Mouse (Mus musculus): ENCODE results near the gene Abca4. TPM values are rescaled to one million over a fixed set of nuclear protein-coding genes. Genes with fewer than 3 reads are reported as not detected.

Abca4 gene
- polyA plus RNA-seq, 1 experiment from 2014 or later: 2.3 TPM

GRCm38 (mm10) chr3:122064556-122065410 is 20.5 kb downstream of the Abca4 start:
- ATAC-seq: peak; percentile 82
- WGBS: 41% methylated on average over 13 of the region's 13 CpGs
- H3K27ac ChIP-seq (ENCODE audit: low read length): 0 out of 2 replicates have a peak overlapping the region, but pooled peaks have one; percentile 17

GRCm38 (mm10) chr3:122071769-122072168 is 27.5 kb downstream of the Abca4 start:
- H3K9me3 ChIP-seq (ENCODE audit: low read length): no peaks in the 10 kb centered on the region
- H3K9ac ChIP-seq (replicated peaks; ENCODE audit: low read depth): no peak overlapping the region
- no peak overlapping the region for H3K27ac ChIP-seq (ENCODE audit: low read length)
- no peaks in the 10 kb centered on the region for H3K27me3 ChIP-seq (replicated peaks; ENCODE audit: insufficient read depth, low read length)
- no peaks in the 10 kb centered on the region for H3K36me3 ChIP-seq (ENCODE audit: insufficient read depth, low read length)
- 79% methylated on average over 10 of the region's 10 CpGs for WGBS
- H3K4me1 ChIP-seq (ENCODE audit: insufficient read depth, low read depth, low read length): peaks cover 19% of the 10 kb centered on the region
- no peak overlapping the region for H3K4me2 ChIP-seq (replicated peaks; ENCODE audit: low read depth, low read length)
- no peak for DNase-seq (ENCODE audit: low spot score)
- TF ChIP-seq EP300 (IDR thresholded peaks at IDR 0.05) (no peak), CTCF (IDR thresholded peaks at IDR 0.05) (no peak)
- no peak for ATAC-seq
- no peak overlapping the region for H3K4me3 ChIP-seq (ENCODE audit: low read depth, low read length)

More at GRCm38 (mm10) chr3:122064556-122065410, 20.5 kb downstream of the Abca4 start:
- H3K9me3 ChIP-seq (ENCODE audit: low read length): no peaks in the 10 kb centered on the region
- no peak overlapping the region for H3K9ac ChIP-seq (replicated peaks; ENCODE audit: low read depth)
- no peaks in the 10 kb centered on the region for H3K27me3 ChIP-seq (replicated peaks; ENCODE audit: insufficient read depth, low read length)
- peak; percentile 79 for DNase-seq (ENCODE audit: low spot score)
- H3K4me2 ChIP-seq (replicated peaks; ENCODE audit: low read depth, low read length): no peak overlapping the region
- no peak overlapping the region for H3K4me3 ChIP-seq (ENCODE audit: low read depth, low read length)
- no peaks in the 10 kb centered on the region for H3K36me3 ChIP-seq (ENCODE audit: insufficient read depth, low read length)
- no peaks in the 10 kb centered on the region for H3K4me1 ChIP-seq (ENCODE audit: insufficient read depth, low read depth, low read length)
- TF ChIP-seq EP300 (IDR thresholded peaks at IDR 0.05): no peak
- 0 out of 2 replicates have a peak, but pooled peaks have one; percentile 8 for TF ChIP-seq CTCF (IDR thresholded peaks at IDR 0.05)

- Histone ChIP-seq H3K9me3 (ENCODE audit: low read length) (no peaks in the 10 kb centered on the region), H3K4me1 (ENCODE audit: insufficient read depth, low read depth, low read length) (peaks cover 19% of the 10 kb centered on the region), H3K4me3 (ENCODE audit: low read depth, low read length) (no peak overlapping the region), H3K9ac (replicated peaks; ENCODE audit: low read depth) (no peak overlapping the region), H3K27me3 (replicated peaks; ENCODE audit: insufficient read depth, low read length) (no peaks in the 10 kb centered on the region), H3K36me3 (ENCODE audit: insufficient read depth, low read length) (no peaks in the 10 kb centered on the region), H3K4me2 (replicated peaks; ENCODE audit: low read depth, low read length) (no peak overlapping the region), H3K27ac (ENCODE audit: low read length) (peak overlapping the region; percentile 43; the same call in 1 of the 2 replicates)
- 22% methylated on average over 11 of the region's 11 CpGs for WGBS
- no peak for TF ChIP-seq CTCF (IDR thresholded peaks at IDR 0.05)
- TF ChIP-seq EP300 (IDR thresholded peaks at IDR 0.05): no peak
- DNase-seq (ENCODE audit: low spot score) (peak; percentile 49), ATAC-seq (peak; percentile 57)
These were observed 28.7 kb downstream of the Abca4 start for GRCm38 (mm10) chr3:122072646-122073571.

GRCm38 (mm10) chr3:122073595-122073994 is 29.4 kb downstream of the Abca4 start:
- DNase-seq (ENCODE audit: low spot score) (no peak), ATAC-seq (no peak)
- H3K27me3 ChIP-seq (replicated peaks; ENCODE audit: insufficient read depth, low read length): no peaks in the 10 kb centered on the region
- H3K4me2 ChIP-seq (replicated peaks; ENCODE audit: low read depth, low read length): no peak overlapping the region
- no peak overlapping the region for H3K27ac ChIP-seq (ENCODE audit: low read length)
- WGBS: 76% methylated on average over 5 of the region's 5 CpGs
- no peaks in the 10 kb centered on the region for H3K9me3 ChIP-seq (ENCODE audit: low read length)
- TF ChIP-seq EP300 (IDR thresholded peaks at IDR 0.05) (no peak), CTCF (IDR thresholded peaks at IDR 0.05) (no peak)
- no peaks in the 10 kb centered on the region for H3K36me3 ChIP-seq (ENCODE audit: insufficient read depth, low read length)
- peaks cover 19% of the 10 kb centered on the region for H3K4me1 ChIP-seq (ENCODE audit: insufficient read depth, low read depth, low read length)
- no peak overlapping the region for H3K9ac ChIP-seq (replicated peaks; ENCODE audit: low read depth)
- no peak overlapping the region for H3K4me3 ChIP-seq (ENCODE audit: low read depth, low read length)

GRCm38 (mm10) chr3:122074334-122074733 is 30.1 kb downstream of the Abca4 start:
- peak; percentile 49 for DNase-seq (ENCODE audit: low spot score)
- TF ChIP-seq EP300 (IDR thresholded peaks at IDR 0.05): no peak
- no peak for TF ChIP-seq CTCF (IDR thresholded peaks at IDR 0.05)
- Histone ChIP-seq H3K36me3 (ENCODE audit: insufficient read depth, low read length) (no peaks in the 10 kb centered on the region), H3K27me3 (replicated peaks; ENCODE audit: insufficient read depth, low read length) (no peaks in the 10 kb centered on the region), H3K9me3 (ENCODE audit: low read length) (no peaks in the 10 kb centered on the region), H3K9ac (replicated peaks; ENCODE audit: low read depth) (no peak overlapping the region), H3K4me3 (ENCODE audit: low read depth, low read length) (no peak overlapping the region), H3K4me2 (replicated peaks; ENCODE audit: low read depth, low read length) (peak overlapping the region; percentile 8; the same call in 1 of the 2 replicates), H3K4me1 (ENCODE audit: insufficient read depth, low read depth, low read length) (peaks cover 19% of the 10 kb centered on the region), H3K27ac (ENCODE audit: low read length) (peak overlapping the region; percentile 65)
- ATAC-seq: no peak
- 14% methylated on average over 10 of the region's 10 CpGs for WGBS

- Histone ChIP-seq H3K27me3 (replicated peaks; ENCODE audit: insufficient read depth, low read length) (no peaks in the 10 kb centered on the region), H3K27ac (ENCODE audit: low read length) (peak overlapping the region; percentile 23), H3K4me3 (ENCODE audit: low read depth, low read length) (no peak overlapping the region), H3K4me2 (replicated peaks; ENCODE audit: low read depth, low read length) (no peak overlapping the region), H3K9me3 (ENCODE audit: low read length) (no peaks in the 10 kb centered on the region), H3K4me1 (ENCODE audit: insufficient read depth, low read depth, low read length) (peaks cover 12% of the 10 kb centered on the region; the same call in 1 of the 2 replicates), H3K36me3 (ENCODE audit: insufficient read depth, low read length) (no peaks in the 10 kb centered on the region), H3K9ac (replicated peaks; ENCODE audit: low read depth) (no peak overlapping the region)
- peak; percentile 83 for DNase-seq (ENCODE audit: low spot score)
- TF ChIP-seq EP300 (IDR thresholded peaks at IDR 0.05) (peak; percentile 95), CTCF (IDR thresholded peaks at IDR 0.05) (peak; percentile 30)
- 30% methylated on average over 6 of the region's 6 CpGs for WGBS
- peak; percentile 94 for ATAC-seq
These were observed 33.9 kb downstream of the Abca4 start for GRCm38 (mm10) chr3:122078141-122078540.
